Mouse (Mus musculus): ENCODE results near the gene Neurl1a. TPM values are rescaled to one million over a fixed set of nuclear protein-coding genes. Genes with fewer than 3 reads are reported as not detected.

Gene Neurl1a
- total and polyA plus RNA-seq, 3 experiments, result 12.1 to 24.2 (median 21.5) TPM

GRCm38 (mm10) chr19:47242227-47242626 lies 63.6 kb downstream of the Neurl1a start:
- no peak for DNase-seq

- DNase-seq, result no peak
These were observed 66.9 kb downstream of the Neurl1a start for GRCm38 (mm10) chr19:47245512-47245911.

- no peak for DNase-seq
These were observed 69.2 kb downstream of the Neurl1a start for GRCm38 (mm10) chr19:47247791-47248190.

GRCm38 (mm10) chr19:47248296-47248695 lies 69.7 kb downstream of the Neurl1a start:
- no peak for DNase-seq

GRCm38 (mm10) chr19:47248906-47249568 lies 70.4 kb downstream of the Neurl1a start:
- DNase-seq, result no peak

GRCm38 (mm10) chr19:47250931-47251330 lies 72.3 kb downstream of the Neurl1a start:
- DNase-seq, result no peak

- peak; percentile 38 for DNase-seq
These were observed 74.5 kb downstream of the Neurl1a start for GRCm38 (mm10) chr19:47253053-47253628.

- no peak for DNase-seq
These were observed 76.4 kb downstream of the Neurl1a start for GRCm38 (mm10) chr19:47255036-47255435.

- DNase-seq, result no peak
These were observed 77.3 kb downstream of the Neurl1a start for GRCm38 (mm10) chr19:47255919-47256318.

- DNase-seq, result peak; percentile 48
These were observed 81.0 kb downstream of the Neurl1a start for GRCm38 (mm10) chr19:47259581-47259980.

- no peak for DNase-seq
These were observed 82.6 kb downstream of the Neurl1a start for GRCm38 (mm10) chr19:47261196-47261595.

- no peak for DNase-seq
These were observed 85.0 kb downstream of the Neurl1a start for GRCm38 (mm10) chr19:47263621-47264020.

GRCm38 (mm10) chr19:47264322-47265092 lies 85.9 kb downstream of the Neurl1a start:
- peak; percentile 77 for DNase-seq

- DNase-seq, result no peak
These were observed 87.6 kb downstream of the Neurl1a start for GRCm38 (mm10) chr19:47266070-47266801.

- DNase-seq, result no peak
These were observed 88.4 kb downstream of the Neurl1a start for GRCm38 (mm10) chr19:47267066-47267465.

GRCm38 (mm10) chr19:47269729-47270128 lies 91.1 kb downstream of the Neurl1a start:
- DNase-seq, result peak; percentile 32

- no peak for DNase-seq
These were observed 91.9 kb downstream of the Neurl1a start for GRCm38 (mm10) chr19:47270520-47270919.

- no peak for DNase-seq
These were observed 98.1 kb downstream of the Neurl1a start for GRCm38 (mm10) chr19:47276730-47277129.

- no peak for DNase-seq
These were observed 100.8 kb downstream of the Neurl1a start for GRCm38 (mm10) chr19:47279372-47279771.

- DNase-seq, result peak; percentile 76
These were observed 101.3 kb downstream of the Neurl1a start for GRCm38 (mm10) chr19:47279788-47280532.

- peak; percentile 34 for DNase-seq
These were observed 102.3 kb downstream of the Neurl1a start for GRCm38 (mm10) chr19:47280894-47281293.

GRCm38 (mm10) chr19:47282050-47282454 lies 103.4 kb downstream of the Neurl1a start:
- peak; percentile 64 for DNase-seq
